Mouse (Mus musculus): ENCODE results near the gene Fzd7. TPM values are rescaled to one million over a fixed set of nuclear protein-coding genes. Genes with fewer than 3 reads are reported as not detected.

Fzd7 gene
- total RNA-seq, 2 experiments from 2014 or later = 9.9 to 15.2 TPM

Other genes starting within 250 kb of the Fzd7 start
- gene Als2, start 245.2 kb upstream of the Fzd7 start, total RNA-seq (2021) = 10 to 100 TPM in 1 of 2 experiments, 1 to 10 TPM in 1; 8.4 to 11.0 TPM
- under 1 TPM in 1 of 2 experiments, not detected in 1; 0.33 TPM for gene Cdk15, start 225.5 kb upstream of the Fzd7 start, total RNA-seq (2021)
- gene Gm973, start 33.8 kb downstream of the Fzd7 start, total RNA-seq (2021) = 10 to 100 TPM in 1 of 2 experiments, 1 to 10 TPM in 1; 2.7 to 31.5 TPM
- gene Sumo1, start 188.4 kb downstream of the Fzd7 start, total RNA-seq (2021) = 100 to 1,000 TPM; 114 to 143 TPM
- gene Nop58, start 202.5 kb downstream of the Fzd7 start, total RNA-seq (2021) = 100 to 1,000 TPM; 100 to 124 TPM

Data from adrenal gland, adult 18-20 months (tissue).